Mouse (Mus musculus): ENCODE data around the gene Tomm40.

Gene Tomm40

DNA sequence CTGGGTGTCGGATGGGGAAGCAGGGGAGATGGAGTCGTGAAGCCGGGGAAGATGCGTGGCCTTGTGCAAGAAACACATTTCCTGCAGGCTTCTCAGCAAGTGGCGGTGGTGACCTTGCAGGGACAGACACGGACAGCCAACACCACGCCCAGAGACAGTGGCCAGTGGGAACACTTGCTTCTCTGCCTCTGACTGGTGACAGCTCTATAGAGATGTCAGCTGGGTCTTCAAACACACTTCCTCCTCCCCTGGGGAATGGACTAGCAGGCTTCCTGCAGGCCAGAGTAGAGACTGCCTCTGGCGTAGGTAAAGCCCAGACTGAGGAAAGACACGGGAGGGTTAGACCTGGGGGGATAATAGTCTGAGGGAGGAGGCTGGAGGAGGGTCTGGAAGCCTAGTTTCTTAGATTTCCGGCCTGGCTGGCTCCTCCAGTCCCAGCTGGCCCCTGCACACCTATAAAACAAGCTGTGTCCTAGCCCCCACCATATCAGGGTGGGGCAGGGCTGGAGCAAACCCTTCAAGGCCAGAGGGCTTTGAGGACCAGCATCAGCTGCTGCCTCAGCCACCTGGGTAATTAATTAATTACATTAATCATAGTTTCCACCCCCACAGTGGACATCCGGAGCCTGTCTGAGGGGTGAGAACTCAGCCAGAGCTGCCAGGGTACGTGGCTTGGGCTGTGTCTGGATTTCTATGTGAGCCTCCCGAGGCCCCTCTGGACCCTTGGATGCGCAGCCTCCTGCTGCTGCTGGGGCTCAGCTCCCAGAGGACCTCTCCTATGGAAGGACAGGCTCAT lies 29.6 kb upstream of the Tomm40 start:
- peak; percentile 73 for DNase-seq (ENCODE audit: low read depth)

GRCm38 (mm10) chr7:19743791-19744190 lies 28.6 kb upstream of the Tomm40 start:
- no peak for DNase-seq (ENCODE audit: low read depth)

- DNase-seq (ENCODE audit: low read depth): no peak
Observed at GRCm38 (mm10) chr7:19742468-19742867, 27.2 kb upstream of the Tomm40 start.

GRCm38 (mm10) chr7:19741329-19742031 lies 26.2 kb upstream of the Tomm40 start:
- DNase-seq (ENCODE audit: low read depth): no peak

- peak; percentile 36 for DNase-seq (ENCODE audit: low read depth)
Observed at GRCm38 (mm10) chr7:19740269-19740668, 25.0 kb upstream of the Tomm40 start.

DNA sequence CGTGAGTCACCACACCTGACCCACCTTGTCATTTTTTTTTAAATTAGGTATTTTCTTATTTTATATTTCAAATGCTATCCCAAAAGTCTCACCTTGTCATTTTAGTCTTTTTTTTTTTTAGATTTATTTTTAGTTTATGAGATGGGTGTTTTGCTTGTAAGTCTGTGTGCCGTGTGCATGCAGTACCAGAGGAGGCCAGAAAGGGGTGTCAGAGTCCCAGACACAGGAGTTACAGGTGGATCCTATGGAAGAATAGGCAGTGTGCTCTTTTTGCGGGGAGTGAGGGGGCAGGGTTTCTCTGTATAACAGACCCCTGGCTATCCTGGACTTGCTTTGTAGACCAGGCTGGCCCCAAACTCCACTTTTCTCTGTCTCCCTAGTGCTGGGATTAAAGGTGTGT lies 23.5 kb upstream of the Tomm40 start:
- peak; percentile 35 for DNase-seq (ENCODE audit: low read depth)

DNA sequence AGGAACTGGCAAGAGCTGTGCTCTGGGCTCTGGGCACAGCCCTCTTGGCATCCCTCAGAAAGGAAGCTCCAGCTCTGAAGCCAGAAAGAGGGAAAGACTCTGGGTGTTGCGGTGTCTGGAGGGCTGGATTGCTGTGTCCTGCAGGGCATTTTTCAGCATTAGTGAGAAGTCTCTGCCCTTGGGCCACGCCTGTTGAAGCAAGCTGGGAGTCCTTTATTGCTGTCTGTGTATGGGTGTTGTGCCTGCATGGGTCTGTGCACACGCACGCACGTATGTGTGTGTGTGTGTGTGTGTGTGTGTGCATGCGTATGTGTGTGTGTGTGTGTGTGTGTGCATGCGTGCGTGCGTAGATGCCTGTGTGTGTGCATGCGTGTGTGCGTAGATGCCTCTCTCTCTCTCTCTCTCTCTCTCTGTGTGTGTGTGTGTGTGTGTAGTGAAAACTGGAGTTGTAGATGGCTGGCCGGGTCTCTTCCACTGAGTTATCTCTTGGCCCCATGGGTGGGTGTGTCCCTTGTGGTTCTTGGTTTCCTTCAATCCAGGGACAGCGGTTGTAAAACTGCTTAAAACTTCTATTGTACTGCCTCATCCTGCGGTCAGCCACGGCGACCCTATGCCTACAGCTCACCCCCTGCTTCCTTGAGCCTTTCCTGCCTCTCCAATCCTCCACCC lies 21.3 kb upstream of the Tomm40 start:
- DNase-seq (ENCODE audit: low read depth): peak; percentile 99

DNA sequence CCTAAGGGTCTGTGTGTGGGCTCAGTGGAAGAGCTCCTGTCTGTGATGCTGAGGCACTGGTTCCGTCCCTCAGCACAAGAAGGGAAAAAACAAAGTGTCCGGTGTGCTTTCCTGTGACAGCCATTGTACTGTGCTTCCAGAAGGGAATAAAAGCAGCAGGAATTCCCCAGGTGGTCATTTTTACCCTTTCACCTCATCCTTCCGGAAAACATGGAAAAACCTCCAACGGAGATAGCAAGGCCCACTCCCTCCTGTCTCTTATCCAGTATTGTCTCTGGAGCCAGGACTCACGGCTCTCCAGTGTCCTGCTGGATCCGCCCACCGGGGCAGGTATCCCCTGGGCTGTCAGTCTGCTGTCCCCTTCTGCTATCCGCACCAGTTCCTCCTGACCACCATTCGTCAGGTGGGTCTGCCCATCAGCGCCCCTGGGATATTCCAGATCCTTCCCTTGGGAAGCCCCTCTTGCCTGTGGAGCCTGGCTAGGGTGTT lies 19.0 kb upstream of the Tomm40 start:
- no peak for DNase-seq (ENCODE audit: low read depth)

- peak; percentile 40 for DNase-seq (ENCODE audit: low read depth)
Observed at GRCm38 (mm10) chr7:19726541-19726940, 11.3 kb upstream of the Tomm40 start.

DNA sequence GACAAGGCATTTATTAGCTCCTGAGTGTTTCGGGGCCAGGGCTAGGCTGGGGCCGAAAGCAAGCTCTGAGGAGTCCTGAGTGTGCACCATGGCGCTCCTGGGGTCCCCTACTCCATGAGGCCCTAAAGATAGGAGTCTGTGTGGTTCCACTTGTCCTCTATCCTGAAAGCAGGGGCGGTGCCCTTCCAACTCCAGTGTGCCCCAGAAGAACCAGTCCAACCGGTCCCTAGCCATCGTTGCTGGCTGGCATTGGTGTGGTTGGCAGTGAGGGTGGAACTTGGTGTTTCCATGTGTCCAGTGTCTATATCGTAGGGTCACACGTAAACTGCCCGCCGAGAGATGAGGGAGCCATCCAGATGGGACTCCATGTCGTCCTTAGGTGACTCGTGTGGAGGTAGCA lies 8.9 kb upstream of the Tomm40 start:
- no peak for DNase-seq (ENCODE audit: low read depth)

- peak; percentile 70 for DNase-seq (ENCODE audit: low read depth)
Observed at GRCm38 (mm10) chr7:19722754-19723195, 7.5 kb upstream of the Tomm40 start.

GRCm38 (mm10) chr7:19719200-19719599 lies 4.0 kb upstream of the Tomm40 start:
- no peak for DNase-seq (ENCODE audit: low read depth)

GRCm38 (mm10) chr7:19718297-19718952 lies 3.2 kb upstream of the Tomm40 start:
- DNase-seq (ENCODE audit: low read depth): no peak

GRCm38 (mm10) chr7:19717346-19717745 lies 2.1 kb upstream of the Tomm40 start:
- DNase-seq (ENCODE audit: low read depth): no peak

DNA sequence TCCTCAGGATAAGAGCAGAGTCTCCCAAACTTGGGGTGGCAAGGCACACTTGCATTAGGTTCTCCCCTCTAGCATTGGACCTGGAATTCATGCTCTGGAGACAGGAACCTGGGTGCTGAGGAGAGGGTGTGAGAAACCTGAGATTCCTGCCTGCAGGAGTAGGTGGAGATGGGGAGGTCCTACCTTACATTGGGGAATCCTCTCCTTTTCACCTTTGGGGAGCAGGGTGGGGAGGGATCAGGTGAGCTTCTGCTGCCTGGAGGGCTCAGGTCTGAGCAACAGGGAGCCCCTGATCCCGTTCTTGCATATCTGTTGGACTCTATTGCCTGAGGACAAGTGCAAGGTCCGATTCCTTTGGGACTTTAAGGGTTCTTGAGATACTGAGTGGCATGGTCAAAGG lies 1.6 kb upstream of the Tomm40 start:
- no peak for DNase-seq (ENCODE audit: low read depth)

- DNase-seq (ENCODE audit: low read depth): no peak
Observed at GRCm38 (mm10) chr7:19716055-19716682, 931 bp upstream of the Tomm40 start.

- DNase-seq (ENCODE audit: low read depth): no peak
Observed at GRCm38 (mm10) chr7:19714836-19715235, 402 bp downstream of the Tomm40 start.

DNA sequence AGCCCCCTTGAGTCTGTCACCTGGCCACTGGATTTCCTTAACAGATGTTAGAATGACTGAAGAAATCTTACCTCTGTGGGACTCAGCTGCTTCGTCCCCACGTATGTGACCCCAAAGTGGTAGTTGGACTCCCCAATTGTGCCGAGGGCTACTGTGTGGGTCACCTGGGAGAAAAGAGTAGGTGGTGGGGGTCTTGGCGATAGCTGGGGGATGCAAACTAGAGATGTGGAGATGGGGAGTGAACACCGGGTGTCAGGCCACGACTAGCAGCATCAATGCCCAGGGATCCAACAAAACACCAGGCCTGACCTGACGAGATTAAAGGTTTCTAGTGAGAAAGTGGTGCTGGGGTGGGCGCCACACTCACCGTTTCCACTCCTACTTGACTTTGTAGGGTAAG lies 1.6 kb downstream of the Tomm40 start:
- DNase-seq (ENCODE audit: low read depth): no peak

DNA sequence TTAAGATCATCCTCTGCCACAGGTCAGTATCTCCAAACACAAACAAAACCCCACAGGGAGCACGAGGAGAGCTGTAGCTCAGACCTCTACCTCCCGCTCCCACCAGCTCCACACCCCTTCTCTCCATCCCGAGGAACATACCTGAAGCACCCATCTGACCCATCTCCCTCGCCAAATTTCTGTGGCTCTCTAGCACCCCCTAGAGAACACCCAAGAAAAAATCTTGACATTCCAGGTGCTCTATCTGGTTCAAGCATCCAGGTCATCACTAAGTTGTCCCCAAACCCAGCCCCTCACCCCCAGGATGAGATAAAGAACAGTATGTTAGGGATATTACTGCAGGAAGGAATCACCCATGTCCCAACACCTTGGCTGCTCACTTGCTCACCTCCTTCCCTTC lies 2.0 kb downstream of the Tomm40 start:
- peak; percentile 45 for DNase-seq (ENCODE audit: low read depth)

- DNase-seq (ENCODE audit: low read depth): peak; percentile 61
Observed at GRCm38 (mm10) chr7:19712414-19712813, 2.8 kb downstream of the Tomm40 start.

DNA sequence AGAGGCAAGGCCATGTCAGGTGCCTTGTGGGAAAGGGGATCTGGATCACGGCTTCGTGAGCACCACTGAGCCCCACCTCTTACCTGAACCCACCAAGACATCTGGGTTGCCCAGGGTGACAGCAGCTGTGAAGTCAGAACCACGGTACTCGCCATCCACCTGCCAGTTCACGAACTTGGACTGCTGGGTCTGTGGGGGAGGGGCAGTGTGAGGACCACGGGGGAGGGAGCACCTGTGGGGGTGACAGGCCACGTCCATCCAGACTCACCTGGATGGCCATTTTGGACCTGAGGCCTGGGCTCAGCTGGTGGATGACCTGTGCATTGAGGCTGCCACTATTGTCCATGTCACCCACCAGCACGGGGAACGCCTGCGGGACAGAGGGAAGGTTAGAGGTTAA lies 4.6 kb downstream of the Tomm40 start:
- DNase-seq (ENCODE audit: low read depth): no peak

DNA sequence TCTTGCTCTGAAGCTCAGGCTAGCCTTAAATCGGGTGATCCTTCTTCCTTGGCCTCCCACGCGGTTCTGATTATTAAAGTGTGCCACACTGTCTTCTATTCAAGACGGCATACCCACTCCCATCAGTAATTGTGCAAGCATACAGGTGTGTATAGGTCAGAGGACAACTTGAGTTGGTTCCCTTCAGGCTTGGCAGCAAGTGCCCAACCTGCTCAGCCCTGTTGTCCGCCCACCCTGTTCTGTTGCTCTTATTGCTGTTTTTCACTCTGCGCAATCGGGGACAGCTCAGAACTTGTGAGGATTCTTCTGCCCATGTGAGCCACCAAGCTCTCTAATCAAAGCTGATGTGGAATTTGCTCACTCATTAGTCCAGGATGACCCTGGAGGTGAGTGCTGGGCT lies 10.0 kb downstream of the Tomm40 start:
- DNase-seq (ENCODE audit: low read depth): no peak
